Mouse (Mus musculus): Measurements from ENCODE around the gene Cd96.

DNA sequence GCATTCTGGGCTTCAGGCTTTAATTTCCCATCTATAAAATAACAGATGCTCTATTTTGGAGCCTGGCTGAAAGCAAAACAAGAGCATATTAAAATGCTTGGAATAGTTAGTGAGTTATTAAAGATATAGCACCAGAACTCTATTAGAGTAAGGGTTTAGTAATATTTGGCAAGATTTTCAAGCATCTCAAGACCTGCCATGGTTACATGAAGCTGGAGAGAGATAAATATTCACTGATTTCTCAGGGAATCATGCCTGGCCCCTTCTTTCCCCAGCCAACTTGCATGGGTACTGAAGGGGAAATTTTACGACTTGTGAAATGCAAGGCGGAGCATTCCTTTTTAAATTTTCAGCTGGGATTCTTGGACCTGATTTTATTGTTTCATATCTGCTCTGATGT lies 27.1 kb downstream of the Cd96 start:
- TF ChIP-seq POLR2A (IDR thresholded peaks at IDR 0.05; ENCODE audit: insufficient read length, low read depth) (no peak), CEBPB (IDR thresholded peaks at IDR 0.05; ENCODE audit: insufficient read depth, poor library complexity, severe bottlenecking) (no peak), MAX (IDR thresholded peaks at IDR 0.05; ENCODE audit: low read depth) (no peak), E2F4 (IDR thresholded peaks at IDR 0.05; ENCODE audit: insufficient read depth) (no peak), USF1 (IDR thresholded peaks at IDR 0.05; ENCODE audit: low read depth) (no peak)

Data from myocyte (in vitro differentiated cells).